Mouse (Mus musculus) embryonic fibroblast, embryonic 13.5 days (primary cell): Measurements from ENCODE around the gene Cfap58.

ENCODE experiments used
- CTCF ChIP-seq: IDR thresholded peaks from 2 replicates; pipeline ENCODE4 v1.5.1; 2011; ENCODE audit warnings: mild to moderate bottlenecking, control low read depth, low read length, moderate library complexity, borderline replicate concordance; ENCODE audit not compliant: insufficient read depth
- POLR2A ChIP-seq: IDR thresholded peaks from 2 replicates; pipeline ENCODE4 v1.6.1; 2011; ENCODE audit warnings: low read depth, mild to moderate bottlenecking, control low read depth, low read length, moderate library complexity

DNA sequence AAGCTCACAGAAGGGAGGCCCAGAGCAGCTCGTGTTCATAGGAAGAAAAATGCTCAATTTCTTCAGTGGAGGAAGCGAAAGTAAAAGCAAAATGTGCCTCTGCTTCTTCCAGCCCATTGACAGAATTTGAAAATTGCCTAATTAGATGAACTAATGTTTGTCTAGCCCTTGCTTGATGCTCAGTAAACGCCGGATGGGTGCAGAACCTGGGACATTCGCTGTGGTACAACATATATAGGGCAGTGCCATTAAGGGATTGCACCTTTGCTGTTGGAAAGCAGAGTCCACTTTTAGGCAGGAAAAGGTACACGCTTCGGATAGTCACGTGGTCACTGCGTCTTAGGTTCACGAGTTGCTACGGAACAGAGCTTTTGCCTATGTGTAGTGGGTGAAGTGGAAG lies 985 bp upstream of the Cfap58 start:
- no peak for TF ChIP-seq CTCF
- no peak for TF ChIP-seq POLR2A
